Mouse (Mus musculus) R1 (cell line): ENCODE measurements at regions not wholly inside any gene's neighbourhood (a gene's known extent, or its start where the extent isn't known, plus 50 kb on each side); places are given as distances from the start of the nearest gene placed in this dataset.

Experiments
- DNase-seq: peaks from one replicate; pipeline ENCODE4 v3.0.0-alpha.2; 2018; ENCODE audit warnings: low read depth, low spot score

GRCm38 (mm10) chr1:185091816-185092558 is 92.6 kb upstream of the Mark1 start:
- DNase-seq = peak; percentile 24

GRCm38 (mm10) chr1:185089196-185089595 is 89.8 kb upstream of the Mark1 start:
- no peak for DNase-seq

GRCm38 (mm10) chr1:185083191-185083590 is 83.8 kb upstream of the Mark1 start:
- DNase-seq = no peak

GRCm38 (mm10) chr1:185080118-185080517 is 80.7 kb upstream of the Mark1 start:
- no peak for DNase-seq

- no peak for DNase-seq
Measured at GRCm38 (mm10) chr1:185079331-185079880, 80.0 kb upstream of the Mark1 start.

- peak; percentile 44 for DNase-seq
Measured at GRCm38 (mm10) chr1:185074001-185074400, 74.6 kb upstream of the Mark1 start.

- DNase-seq = no peak
Measured at GRCm38 (mm10) chr1:185072766-185073165, 73.4 kb upstream of the Mark1 start.

- DNase-seq = no peak
Measured at GRCm38 (mm10) chr1:185071566-185071965, 72.2 kb upstream of the Mark1 start.

- DNase-seq = no peak
Measured at GRCm38 (mm10) chr1:185070853-185071149, 71.4 kb upstream of the Mark1 start.

- no peak for DNase-seq
Measured at GRCm38 (mm10) chr1:185070062-185070852, 70.9 kb upstream of the Mark1 start.

GRCm38 (mm10) chr1:185068136-185068535 is 68.8 kb upstream of the Mark1 start:
- DNase-seq = no peak

GRCm38 (mm10) chr1:185067661-185068060 is 68.3 kb upstream of the Mark1 start:
- DNase-seq = no peak

GRCm38 (mm10) chr1:185065056-185065455 is 65.7 kb upstream of the Mark1 start:
- DNase-seq = no peak

GRCm38 (mm10) chr1:185062103-185062502 is 62.7 kb upstream of the Mark1 start:
- DNase-seq = peak; percentile 32

GRCm38 (mm10) chr1:185057443-185057842 is 58.1 kb upstream of the Mark1 start:
- DNase-seq = no peak

- DNase-seq = no peak
Measured at GRCm38 (mm10) chr1:185052700-185053099, 53.3 kb upstream of the Mark1 start.

- DNase-seq = no peak
Measured at GRCm38 (mm10) chr1:185049980-185050379, 50.6 kb upstream of the Mark1 start.
